Comparison of ENCODE assay signal across 17 mouse cellular contexts in genomic region chr12:87419974-87420485, GRCm38 (mm10). TPM values are rescaled to one million over a fixed set of nuclear protein-coding genes. Genes with fewer than 3 reads are reported as not detected.
A peak's percentile ranks its signal among the peaks of the same experiment; 100 is the strongest.
DNase-seq lines count a peak whose midpoint lies in the region; ATAC-seq and TF ChIP-seq lines count a peak whose summit lies in the region.
"Had no signal": no experiment of that assay in that cellular context is flagged by ENCODE, and none has a peak within 500 bp of the region (broad histone marks: within the 10 kb centered on the region; RNA-seq: fewer than 3 reads in every experiment).

No protein-coding gene starts in this region.

- no peak for DNase-seq in hindbrain, embryonic 10.5 days (ENCODE audit: low spot score)
- no peak for DNase-seq in Patski (ENCODE audit: low read depth, low spot score)
- no peak for DNase-seq in midbrain, embryonic 14.5 days
- DNase-seq in left cerebral cortex, postnatal 4 days = no peak
- DNase-seq in thymus, adult 18-20 months = no peak
- no peak for DNase-seq in heart, adult 8-10 months (ENCODE audit: low spot score)
- DNase-seq: cerebellum, postnatal 14 days; heart, adult 11 months; heart, postnatal 10 days; kidney, adult 2 months; kidney, postnatal 4 days; lung, adult 18-20 months; lung, postnatal 36 days; thymus, postnatal 4 days had no signal

- WGBS in hindbrain, embryonic 10.5 days = 76% methylated on average over 12 of the region's 12 CpGs
- 66% methylated on average over 12 of the region's 12 CpGs for WGBS in hindbrain, embryonic 16.5 days
- WGBS in hindbrain, embryonic 13.5 days = 70% methylated on average over 12 of the region's 12 CpGs
- WGBS in midbrain, embryonic 14.5 days = 79% methylated on average over 12 of the region's 12 CpGs

- H3K27ac ChIP-seq in hindbrain, embryonic 10.5 days = peak overlapping the region; percentile 59; the same call in 1 of the 2 replicates
- no peak overlapping the region for H3K27ac ChIP-seq in hindbrain, embryonic 16.5 days (ENCODE audit: low read depth, low read length)
- peak overlapping the region; percentile 91 for H3K27ac ChIP-seq in hindbrain, embryonic 13.5 days
- peak overlapping the region; percentile 85 for H3K27ac ChIP-seq in midbrain, embryonic 14.5 days (replicated peaks; ENCODE audit: low read depth, low read length)
- H3K27ac ChIP-seq: limb, embryonic 10.5 days had no signal

- no peak for TF ChIP-seq CTCF in Patski (IDR thresholded peaks at IDR 0.05)

- no peak overlapping the region for H3K4me3 ChIP-seq in hindbrain, embryonic 10.5 days
- H3K4me3 ChIP-seq in hindbrain, embryonic 16.5 days (ENCODE audit: low read length) = no peak overlapping the region
- H3K4me3 ChIP-seq in hindbrain, embryonic 13.5 days = no peak overlapping the region
- no peak overlapping the region for H3K4me3 ChIP-seq in midbrain, embryonic 14.5 days (replicated peaks; ENCODE audit: low read depth, low read length)
- H3K4me3 ChIP-seq: limb, embryonic 10.5 days had no signal

- intact Hi-C loops in left cerebral cortex, postnatal 4 days (cut with DNase I) = no loop called here

- H3K27me3 ChIP-seq in hindbrain, embryonic 10.5 days (ENCODE audit: insufficient read depth, poor library complexity, severe bottlenecking) = no peaks in the 10 kb centered on the region
- H3K27me3 ChIP-seq in hindbrain, embryonic 16.5 days (replicated peaks; ENCODE audit: control insufficient read depth, insufficient read depth, low read length) = no peaks in the 10 kb centered on the region
- H3K27me3 ChIP-seq in Patski = no peaks in the 10 kb centered on the region
- H3K27me3 ChIP-seq in hindbrain, embryonic 13.5 days = no peaks in the 10 kb centered on the region
- no peaks in the 10 kb centered on the region for H3K27me3 ChIP-seq in midbrain, embryonic 14.5 days (ENCODE audit: control insufficient read depth, insufficient read depth, low read length)

- H3K4me2 ChIP-seq in hindbrain, embryonic 16.5 days (ENCODE audit: low read length) = no peak overlapping the region
- H3K4me2 ChIP-seq in hindbrain, embryonic 13.5 days = no peak overlapping the region
- no peak overlapping the region for H3K4me2 ChIP-seq in midbrain, embryonic 14.5 days (ENCODE audit: low read length)

- peaks cover 33% of the 10 kb centered on the region for H3K36me3 ChIP-seq in hindbrain, embryonic 10.5 days
- H3K36me3 ChIP-seq in hindbrain, embryonic 16.5 days (ENCODE audit: control insufficient read depth, insufficient read depth, low read length) = no peaks in the 10 kb centered on the region
- H3K36me3 ChIP-seq in hindbrain, embryonic 13.5 days = peaks cover 3% of the 10 kb centered on the region; the same call in 1 of the 2 replicates
- H3K36me3 ChIP-seq in midbrain, embryonic 14.5 days (ENCODE audit: control insufficient read depth, insufficient read depth, low read length) = no peaks in the 10 kb centered on the region

- no peak for ATAC-seq in hindbrain, embryonic 16.5 days
- ATAC-seq in Patski = peak; percentile 82
- ATAC-seq in hindbrain, embryonic 13.5 days (ENCODE audit: low FRiP score) = no peak
- ATAC-seq in midbrain, embryonic 14.5 days (ENCODE audit: low FRiP score, low TSS enrichment) = no peak

- H3K9ac ChIP-seq in hindbrain, embryonic 16.5 days (ENCODE audit: low read depth, low read length) = no peak overlapping the region
- no peak overlapping the region for H3K9ac ChIP-seq in hindbrain, embryonic 13.5 days
- H3K9ac ChIP-seq in midbrain, embryonic 14.5 days (replicated peaks; ENCODE audit: low read length) = no peak overlapping the region

- H3K9me3 ChIP-seq in hindbrain, embryonic 10.5 days = 0 out of 2 replicates have a peak, but pooled peaks cover 3% of the 10 kb centered on the region
- H3K9me3 ChIP-seq in hindbrain, embryonic 16.5 days (ENCODE audit: control insufficient read depth, low read length) = no peaks in the 10 kb centered on the region
- no peaks in the 10 kb centered on the region for H3K9me3 ChIP-seq in hindbrain, embryonic 13.5 days
- no peaks in the 10 kb centered on the region for H3K9me3 ChIP-seq in midbrain, embryonic 14.5 days (ENCODE audit: control insufficient read depth, low read length)
- H3K9me3 ChIP-seq: limb, embryonic 10.5 days had no signal

- in situ Hi-C loops in Patski (cut with MboI; ENCODE audit: low pct_unique_long_range_greater_than_20kb) = no loop called here

- POLR2A ChIA-PET in Patski (lab: Charles Lee) = no interaction called here

- CTCF ChIA-PET in Patski (lab: Charles Lee) = no interaction called here

- H3K4me1 ChIP-seq in hindbrain, embryonic 10.5 days (replicated peaks) = peaks cover 20% of the 10 kb centered on the region
- H3K4me1 ChIP-seq in hindbrain, embryonic 16.5 days (ENCODE audit: control insufficient read depth, insufficient read depth, low read depth, low read length) = peaks cover 9% of the 10 kb centered on the region
- peaks cover 25% of the 10 kb centered on the region for H3K4me1 ChIP-seq in hindbrain, embryonic 13.5 days (replicated peaks)
- H3K4me1 ChIP-seq in midbrain, embryonic 14.5 days (ENCODE audit: control insufficient read depth, insufficient read depth, low read length) = peaks cover 16% of the 10 kb centered on the region
- H3K4me1 ChIP-seq: limb, embryonic 10.5 days had no signal

RNA-seq across cellular contexts. Expression of gene Slirp, which starts 23.7 kb away (rescaled TPM):
- polyA plus RNA-seq in hindbrain, embryonic 10.5 days (2016; fragmentation: Nextera tagmentation; extraction: Ambion mirVana) = 295 and 311 TPM in 2 replicates
- 185 and 200 TPM in 2 replicates for polyA plus RNA-seq in hindbrain, embryonic 16.5 days (2015; fragmentation: Nextera tagmentation; extraction: Ambion mirVana)
- 138 TPM for polyA plus RNA-seq in Patski (2021)
- polyA plus RNA-seq in hindbrain, embryonic 13.5 days (2015; fragmentation: Nextera tagmentation; extraction: Ambion mirVana) = 283 and 290 TPM in 2 replicates
- polyA plus RNA-seq in midbrain, embryonic 14.5 days (2014; fragmentation: Nextera tagmentation; extraction: Ambion mirVana) = 228 and 258 TPM in 2 replicates
- total RNA-seq in left cerebral cortex, postnatal 4 days (2021) = 100 to 1,000 TPM in 1 of 2 experiments, 10 to 100 TPM in 1; 96.3 to 101 TPM
- 100 to 1,000 TPM; 162 to 197 (median 180) TPM for total RNA-seq in heart, adult 8-10 months (2022)

RNA-seq across cellular contexts. Expression of gene Alkbh1, which starts 23.8 kb away (rescaled TPM):
- 47.6 and 61.6 TPM in 2 replicates for polyA plus RNA-seq in hindbrain, embryonic 10.5 days (2016; fragmentation: Nextera tagmentation; extraction: Ambion mirVana)
- polyA plus RNA-seq in hindbrain, embryonic 16.5 days (2015; fragmentation: Nextera tagmentation; extraction: Ambion mirVana) = 35.4 and 37.1 TPM in 2 replicates
- 15.5 TPM for polyA plus RNA-seq in Patski (2021)
- 45.5 and 48.2 TPM in 2 replicates for polyA plus RNA-seq in hindbrain, embryonic 13.5 days (2015; fragmentation: Nextera tagmentation; extraction: Ambion mirVana)
- 35.0 and 42.9 TPM in 2 replicates for polyA plus RNA-seq in midbrain, embryonic 14.5 days (2014; fragmentation: Nextera tagmentation; extraction: Ambion mirVana)
- total RNA-seq in left cerebral cortex, postnatal 4 days (2021) = 10 to 100 TPM; 25.8 to 28.4 TPM
- total RNA-seq in heart, adult 8-10 months (2022) = 10 to 100 TPM in 2 of 4 experiments, 1 to 10 TPM in 2; 7.9 to 11.0 (median 9.7) TPM

RNA-seq across cellular contexts. Expression of gene Sptlc2, which starts 31.9 kb away (rescaled TPM):
- polyA plus RNA-seq in hindbrain, embryonic 10.5 days (2016; fragmentation: Nextera tagmentation; extraction: Ambion mirVana) = 55.8 and 59.0 TPM in 2 replicates
- 64.8 and 68.5 TPM in 2 replicates for polyA plus RNA-seq in hindbrain, embryonic 16.5 days (2015; fragmentation: Nextera tagmentation; extraction: Ambion mirVana)
- polyA plus RNA-seq in Patski (2021) = 164 TPM
- 64.8 and 70.5 TPM in 2 replicates for polyA plus RNA-seq in hindbrain, embryonic 13.5 days (2015; fragmentation: Nextera tagmentation; extraction: Ambion mirVana)
- polyA plus RNA-seq in midbrain, embryonic 14.5 days (2014; fragmentation: Nextera tagmentation; extraction: Ambion mirVana) = 58.0 and 69.0 TPM in 2 replicates
- total RNA-seq in left cerebral cortex, postnatal 4 days (2021) = 10 to 100 TPM; 73.4 to 81.9 TPM
- total RNA-seq in heart, adult 8-10 months (2022) = 10 to 100 TPM; 18.9 to 30.4 (median 20.9) TPM

RNA-seq across cellular contexts. Expression of gene Snw1, which starts 52.0 kb away (rescaled TPM):
- polyA plus RNA-seq in hindbrain, embryonic 10.5 days (2016; fragmentation: Nextera tagmentation; extraction: Ambion mirVana) = 127 and 154 TPM in 2 replicates
- 92.7 and 99.0 TPM in 2 replicates for polyA plus RNA-seq in hindbrain, embryonic 16.5 days (2015; fragmentation: Nextera tagmentation; extraction: Ambion mirVana)
- polyA plus RNA-seq in Patski (2021) = 99.2 TPM
- 124 and 129 TPM in 2 replicates for polyA plus RNA-seq in hindbrain, embryonic 13.5 days (2015; fragmentation: Nextera tagmentation; extraction: Ambion mirVana)
- 108 and 121 TPM in 2 replicates for polyA plus RNA-seq in midbrain, embryonic 14.5 days (2014; fragmentation: Nextera tagmentation; extraction: Ambion mirVana)
- total RNA-seq in left cerebral cortex, postnatal 4 days (2021) = 10 to 100 TPM; 53.1 to 53.3 TPM
- total RNA-seq in heart, adult 8-10 months (2022) = 10 to 100 TPM; 40.2 to 51.7 (median 44.9) TPM
